Mouse (Mus musculus) heart, postnatal 4 days (tissue): ENCODE measurements at regions not wholly inside any gene's neighbourhood (a gene's known extent, or its start where the extent isn't known, plus 50 kb on each side); places are given as distances from the start of the nearest gene placed in this dataset.

Experiments
- DNase-seq: peaks from one replicate; pipeline ENCODE4 v3.0.0; 2021

DNA sequence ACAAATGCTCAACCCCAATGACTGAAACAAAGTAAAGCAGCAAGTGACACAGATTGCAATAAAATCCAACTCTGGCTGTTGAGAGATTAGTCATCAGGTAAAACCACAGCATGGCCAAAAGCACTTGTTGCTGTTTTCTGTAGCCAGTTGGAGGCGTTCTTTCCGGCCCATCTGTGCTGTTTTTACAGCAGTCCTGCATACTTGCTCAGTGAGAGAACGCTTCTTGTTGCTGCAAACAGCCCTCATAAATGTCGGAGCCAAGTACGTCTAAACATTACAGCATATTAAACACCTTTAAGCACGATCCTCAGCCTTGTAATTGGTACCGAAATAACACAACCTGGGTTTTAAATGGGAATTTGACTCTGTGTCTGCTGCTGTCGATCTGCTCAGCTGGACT lies 65.6 kb upstream of the Hs3st3a1 start:
- no peak for DNase-seq

DNA sequence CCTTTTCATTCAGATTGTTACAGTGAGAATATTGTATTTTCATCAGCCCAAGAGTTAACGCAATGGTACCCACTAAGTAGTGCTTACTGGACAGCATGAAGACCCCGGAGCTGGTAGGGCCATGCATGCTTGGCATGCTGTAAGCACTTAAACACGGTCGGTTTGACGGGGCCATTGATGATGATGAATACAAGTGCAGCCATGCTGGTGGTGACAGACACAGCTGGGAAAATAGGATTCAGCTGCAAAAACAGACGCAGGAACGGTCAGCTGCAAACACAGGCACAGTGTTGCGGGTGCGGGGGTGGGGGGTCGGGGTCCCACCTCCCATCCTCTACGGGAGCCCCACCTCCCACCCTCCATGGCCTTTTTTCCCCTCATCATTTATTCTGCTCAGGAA lies 99.7 kb upstream of the Hs3st3a1 start:
- DNase-seq, result no peak

DNA sequence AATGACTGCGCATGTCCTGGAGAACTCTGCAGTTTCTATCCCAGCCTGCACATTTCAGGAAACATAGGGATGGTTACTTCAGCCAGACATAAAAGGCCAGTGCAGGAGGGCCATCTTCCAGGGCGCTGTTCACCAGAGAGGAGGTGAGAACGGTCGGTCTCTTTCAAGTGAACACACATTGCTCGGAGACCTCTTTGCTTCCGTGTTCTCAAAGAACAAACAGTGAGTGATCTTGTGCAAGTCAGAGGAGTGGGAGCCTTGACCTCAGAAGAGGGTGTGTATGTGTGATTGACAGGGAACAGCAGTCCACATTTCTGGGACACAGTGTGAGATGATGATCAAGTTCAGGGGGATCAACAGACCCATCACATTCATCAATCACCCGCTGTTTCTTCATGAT lies 102.7 kb upstream of the Hs3st3a1 start:
- no peak for DNase-seq

DNA sequence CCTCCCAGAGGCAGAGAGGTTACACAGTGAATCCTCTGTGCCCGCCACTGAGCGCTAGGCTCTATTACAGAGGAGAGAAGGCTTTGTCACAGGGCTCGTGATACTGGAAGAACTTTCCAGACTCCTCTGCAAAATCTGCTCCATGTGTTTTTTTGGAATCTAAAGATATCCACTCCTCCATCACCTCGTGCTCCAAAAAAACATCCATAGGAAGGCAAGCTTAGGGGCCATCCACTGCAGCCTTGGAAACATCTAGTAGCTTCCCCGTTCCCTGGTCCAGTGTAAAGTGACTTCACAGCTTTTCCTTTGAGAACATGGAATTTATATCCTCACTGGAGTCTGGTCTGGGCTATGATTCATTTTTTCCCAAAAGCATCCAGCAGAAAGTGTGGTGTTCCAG lies 103.3 kb upstream of the Hs3st3a1 start:
- DNase-seq, result no peak

DNA sequence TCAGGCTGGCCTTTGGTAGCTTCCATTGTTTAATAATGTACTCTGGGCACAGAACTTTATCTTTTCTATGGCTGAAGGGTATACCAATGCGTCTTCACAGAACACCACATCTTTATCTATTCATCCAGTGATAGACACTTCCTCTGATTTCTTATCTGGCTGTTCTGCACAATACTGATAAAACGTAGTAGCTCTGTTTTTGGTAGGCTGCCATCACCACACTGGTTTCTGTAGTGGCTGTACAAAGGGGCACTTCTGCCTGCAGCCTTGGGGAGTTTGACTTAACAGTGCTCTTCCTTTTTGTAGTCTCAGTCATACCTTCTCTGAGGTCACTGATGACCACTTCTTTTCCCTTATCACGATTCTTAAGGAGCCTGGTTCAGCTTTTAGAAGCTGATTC lies 106.0 kb upstream of the Hs3st3a1 start:
- no peak for DNase-seq

DNA sequence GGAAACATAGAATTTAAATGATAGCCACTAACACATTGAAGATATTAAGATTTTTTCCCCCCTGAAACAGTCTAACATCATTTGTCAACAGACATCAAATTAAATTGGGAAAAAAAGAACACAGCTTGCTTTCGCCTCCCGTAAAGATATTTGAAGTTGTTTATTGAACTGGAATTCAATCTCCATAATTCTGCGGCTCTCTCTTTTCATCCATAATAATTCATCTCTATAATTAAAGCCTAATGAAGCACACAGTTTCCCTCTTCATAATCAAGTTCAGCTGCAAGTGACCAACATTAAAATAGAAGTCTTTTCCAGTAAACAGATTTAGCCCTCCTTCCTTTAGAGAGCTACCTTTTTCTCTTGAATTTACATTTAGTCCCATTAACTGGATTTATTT lies 107.4 kb upstream of the Hs3st3a1 start:
- DNase-seq, result no peak

DNA sequence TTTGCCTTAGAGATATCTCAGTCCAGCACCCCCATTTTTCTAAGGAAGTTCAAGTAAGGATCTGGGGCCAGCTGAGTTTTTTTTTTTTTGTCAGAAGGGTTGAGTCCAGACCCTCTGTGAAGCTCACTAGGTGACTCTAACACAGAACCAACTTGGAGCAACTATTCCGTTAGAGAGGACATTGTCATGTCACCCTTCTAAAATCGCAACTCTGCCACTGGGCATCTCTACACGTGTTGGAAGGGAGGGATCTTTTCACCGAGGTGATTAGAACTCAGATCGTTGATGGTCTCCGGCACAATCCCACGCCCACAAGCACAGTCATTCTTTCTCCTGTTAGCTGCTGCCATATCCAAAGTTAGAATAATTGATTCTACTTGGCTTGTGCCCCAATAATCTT lies 108.5 kb upstream of the Hs3st3a1 start:
- DNase-seq, result no peak

DNA sequence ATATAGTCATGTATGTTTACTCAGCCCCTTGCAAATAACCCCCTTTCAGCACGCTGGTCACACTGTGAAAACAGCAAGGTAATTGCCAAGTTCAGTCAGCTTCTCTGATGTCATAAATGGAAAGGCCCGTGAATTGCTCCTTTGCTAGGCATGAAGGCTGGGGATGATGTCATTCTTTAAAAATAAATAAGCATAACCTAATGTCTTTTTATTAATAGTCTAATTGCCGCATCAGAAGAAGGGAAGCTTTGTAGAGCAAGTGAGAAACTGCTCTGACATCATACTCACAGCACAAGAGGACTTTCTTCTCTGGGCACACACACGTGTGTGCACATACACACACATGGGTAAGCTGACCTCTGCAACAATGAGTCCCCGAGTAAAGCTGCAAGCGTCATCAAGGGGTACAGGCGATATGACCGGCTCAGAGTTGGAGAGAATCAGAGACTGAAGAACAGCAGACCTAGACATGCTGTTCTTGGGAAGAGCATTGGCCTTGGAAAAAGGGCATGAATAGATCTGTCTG lies 113.2 kb upstream of the Hs3st3a1 start:
- no peak for DNase-seq

DNA sequence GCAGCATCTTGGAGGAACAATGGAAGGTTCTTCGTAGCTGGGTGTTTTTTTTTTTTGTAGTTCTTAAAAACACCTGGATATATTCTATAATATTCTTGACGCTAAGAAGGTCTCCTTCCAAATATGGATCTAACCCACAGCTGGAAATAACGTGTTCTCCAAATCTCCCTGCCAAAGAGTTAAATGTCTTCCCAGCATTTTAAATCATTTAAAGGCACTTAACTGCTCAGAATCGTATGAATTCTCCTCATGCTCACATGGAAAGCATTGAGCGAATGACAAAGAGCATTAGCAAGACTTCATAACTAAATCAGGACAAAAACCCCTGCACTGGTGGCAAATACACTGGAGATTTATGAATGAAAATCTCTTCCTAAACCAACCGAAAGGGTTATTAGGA lies 117.7 kb upstream of the Hs3st3a1 start:
- DNase-seq, result no peak

DNA sequence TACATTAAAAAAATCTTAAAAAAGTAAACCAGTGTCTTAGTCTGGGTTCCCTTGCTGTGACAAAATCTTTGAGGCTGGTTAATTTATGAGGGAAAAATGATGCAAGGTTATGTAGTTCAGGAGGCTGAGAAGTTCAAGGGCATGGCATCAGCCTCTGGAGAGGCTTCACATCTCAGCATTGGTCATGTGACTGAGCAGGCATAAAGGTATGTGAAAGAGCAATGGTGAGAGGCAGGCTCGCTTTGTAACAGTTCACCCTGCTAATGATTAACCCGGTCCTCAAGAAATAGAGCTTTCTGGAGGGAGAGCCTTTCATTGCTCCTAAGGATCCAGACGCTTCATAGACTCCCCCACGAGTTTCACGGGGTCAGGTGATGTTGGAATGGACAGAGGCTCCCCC lies 120.1 kb upstream of the Hs3st3a1 start:
- no peak for DNase-seq

DNA sequence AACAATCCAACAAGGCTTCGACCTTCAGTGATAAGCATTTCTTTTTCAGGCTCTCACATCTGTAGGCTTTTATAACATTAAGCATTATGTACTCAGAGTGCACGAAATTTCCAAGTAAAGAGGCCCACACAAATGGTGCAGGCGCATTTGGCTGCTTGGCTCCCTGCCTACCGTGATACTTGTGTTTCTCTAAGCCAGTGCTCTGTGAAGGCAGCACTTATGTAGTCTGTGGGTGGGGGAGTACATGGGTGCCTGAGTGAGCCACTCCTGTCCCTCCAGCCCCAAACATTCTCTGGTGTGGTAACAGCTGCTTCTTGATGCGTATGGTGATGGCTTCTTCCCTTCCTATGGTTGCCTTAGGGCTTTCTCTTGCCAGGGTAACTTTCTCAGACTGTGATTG lies 121.9 kb upstream of the Hs3st3a1 start:
- DNase-seq, result no peak

DNA sequence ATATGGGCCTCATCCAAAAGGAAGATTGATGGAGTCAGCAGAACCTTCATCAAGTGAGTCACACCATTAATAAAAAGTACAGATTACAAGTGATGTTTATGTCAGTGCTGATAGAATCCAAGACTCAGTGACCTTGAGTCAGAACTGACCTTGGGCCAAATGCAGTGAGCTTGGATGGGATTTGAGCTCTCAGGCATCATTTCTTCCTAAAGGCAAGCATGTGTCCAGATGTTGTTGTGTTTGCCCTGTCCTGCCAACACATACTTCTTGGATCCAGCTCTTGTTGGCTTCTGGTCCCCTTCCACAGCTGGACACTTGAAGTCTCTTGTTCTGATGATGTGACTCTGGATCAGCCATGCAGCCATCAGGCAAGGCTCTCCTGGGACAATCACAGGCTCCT lies 125.3 kb upstream of the Hs3st3a1 start:
- DNase-seq, result no peak

DNA sequence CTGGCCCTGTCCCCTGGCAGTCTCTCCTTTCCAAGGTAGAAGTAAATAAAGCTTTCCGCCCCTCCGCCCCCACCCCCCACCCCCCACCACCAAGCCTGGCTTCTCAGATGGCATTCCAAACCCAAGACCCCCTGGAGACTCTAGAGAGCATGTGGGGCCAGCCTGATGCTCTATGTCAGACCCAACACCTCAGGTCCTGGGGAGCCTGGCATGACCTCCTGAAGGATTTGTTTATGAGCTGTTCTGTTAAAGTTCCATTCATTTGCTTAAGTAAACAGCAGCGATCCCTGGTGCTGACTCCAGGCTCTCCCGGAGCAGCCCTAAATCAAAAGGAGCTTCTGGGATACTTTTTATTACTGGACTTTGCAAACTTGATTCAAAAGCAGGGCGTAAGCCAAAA lies 137.3 kb upstream of the Hs3st3a1 start:
- no peak for DNase-seq

DNA sequence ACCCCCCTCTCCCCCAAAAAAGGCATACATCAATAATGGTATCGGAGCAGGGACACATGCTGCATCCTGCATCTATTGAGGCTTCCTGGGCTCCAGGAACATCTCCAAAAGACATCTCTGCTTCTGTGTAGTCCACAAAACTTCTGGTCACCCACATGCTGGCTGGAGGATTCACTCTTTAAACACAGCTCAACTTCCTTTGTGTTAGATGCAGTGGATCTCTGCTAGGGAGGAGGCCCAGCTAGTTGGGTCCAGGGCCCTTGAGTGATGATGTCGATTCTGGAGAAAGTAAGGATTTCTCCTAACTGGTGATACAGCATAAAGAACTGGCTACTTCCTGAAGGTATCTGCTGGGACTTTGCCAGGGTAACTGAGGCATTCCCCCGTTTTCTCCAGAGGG lies 146.9 kb upstream of the Hs3st3a1 start:
- no peak for DNase-seq

DNA sequence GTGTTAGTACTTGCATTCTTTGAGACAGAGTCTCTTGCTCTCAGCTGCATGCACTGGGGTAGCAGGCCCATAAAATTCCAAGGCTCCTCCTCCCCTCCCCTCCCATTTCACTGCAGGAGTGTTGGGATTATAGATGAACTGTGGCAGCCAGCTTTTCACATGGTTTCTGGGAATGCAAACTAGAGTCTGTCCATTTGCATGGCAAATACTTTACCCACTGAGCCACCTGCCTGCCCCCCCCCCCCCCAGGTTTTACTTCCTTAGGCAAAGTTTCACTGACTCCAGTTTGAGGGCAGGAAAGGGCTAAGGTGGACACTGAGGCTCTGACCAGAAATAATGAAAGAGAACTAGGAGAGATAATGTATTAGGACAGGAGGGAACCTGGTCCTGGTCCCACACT lies 147.6 kb upstream of the Hs3st3a1 start:
- DNase-seq, result no peak

DNA sequence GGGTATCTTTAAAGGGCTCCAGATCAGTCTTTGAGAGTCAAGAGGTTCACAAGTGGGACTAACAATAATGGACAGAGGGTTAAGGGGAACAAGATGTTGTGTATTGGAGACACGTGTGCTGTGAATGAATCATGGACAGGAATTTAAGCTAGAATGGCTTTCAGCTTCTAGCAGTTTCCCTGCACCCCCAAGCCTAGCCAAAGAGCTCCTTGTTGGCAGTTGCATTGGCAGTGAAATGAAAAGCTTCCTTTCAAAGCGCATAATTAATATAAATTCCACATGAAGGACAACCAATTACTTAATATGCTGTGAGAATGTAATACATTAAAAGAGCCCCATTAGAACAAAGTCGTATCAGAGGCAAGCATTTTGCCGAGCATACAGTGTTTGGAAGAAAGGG lies 153.4 kb upstream of the Hs3st3a1 start:
- DNase-seq, result no peak

DNA sequence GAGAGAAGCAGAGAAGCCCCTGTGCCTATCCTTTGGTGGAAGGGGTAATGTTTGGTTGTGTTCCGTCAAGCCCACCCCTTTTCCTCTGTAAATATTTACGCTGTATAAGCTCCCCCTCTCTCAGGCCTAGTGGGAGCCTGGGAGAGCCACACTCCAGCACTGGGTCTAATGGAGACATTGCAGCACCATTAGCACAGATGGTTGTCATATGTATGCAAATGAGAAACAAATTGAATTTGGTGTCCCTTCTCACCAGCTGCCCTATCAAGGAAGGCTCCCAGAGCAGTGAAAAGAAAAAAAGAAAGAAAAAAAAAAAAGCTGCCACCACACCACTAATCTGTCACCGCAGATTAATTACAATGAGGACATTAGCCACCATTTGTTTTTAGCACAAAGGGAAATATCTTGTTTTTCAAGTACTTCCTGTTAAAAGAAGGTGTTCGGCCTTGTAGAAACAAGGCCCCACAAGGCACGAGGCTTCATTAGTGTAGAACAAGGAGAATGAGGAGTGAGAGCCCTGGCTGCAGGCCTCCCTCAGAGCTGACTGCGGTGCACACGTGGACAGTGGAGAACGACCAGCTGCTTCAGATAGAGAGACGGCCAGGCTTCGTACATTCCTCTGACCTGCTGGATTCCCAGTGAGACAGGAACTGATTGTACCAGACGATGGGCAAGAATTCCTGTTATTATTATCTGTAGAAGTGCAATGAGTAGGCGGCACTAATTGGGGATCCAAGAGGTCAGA lies 156.7 kb upstream of the Hs3st3a1 start:
- DNase-seq, result no peak

DNA sequence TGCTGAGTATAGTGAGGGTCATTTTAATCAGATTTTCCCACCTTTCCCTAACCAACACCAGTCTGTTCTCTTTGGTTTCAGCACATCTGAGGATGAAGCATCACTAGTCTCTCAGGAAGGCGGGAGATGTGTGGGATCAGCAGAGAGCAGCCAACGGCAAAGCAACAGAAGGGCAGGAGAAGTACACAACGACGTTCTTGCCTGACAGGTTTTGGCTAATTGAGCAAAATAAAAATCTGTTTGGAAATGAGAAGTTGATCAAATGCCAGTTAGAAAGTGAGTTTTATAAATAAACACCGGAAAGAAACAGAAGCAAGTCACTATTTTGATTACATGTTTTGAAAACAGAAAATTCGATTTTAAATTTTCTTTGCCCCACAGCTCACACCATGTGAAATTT lies 161.4 kb upstream of the Hs3st3a1 start:
- DNase-seq, result no peak

DNA sequence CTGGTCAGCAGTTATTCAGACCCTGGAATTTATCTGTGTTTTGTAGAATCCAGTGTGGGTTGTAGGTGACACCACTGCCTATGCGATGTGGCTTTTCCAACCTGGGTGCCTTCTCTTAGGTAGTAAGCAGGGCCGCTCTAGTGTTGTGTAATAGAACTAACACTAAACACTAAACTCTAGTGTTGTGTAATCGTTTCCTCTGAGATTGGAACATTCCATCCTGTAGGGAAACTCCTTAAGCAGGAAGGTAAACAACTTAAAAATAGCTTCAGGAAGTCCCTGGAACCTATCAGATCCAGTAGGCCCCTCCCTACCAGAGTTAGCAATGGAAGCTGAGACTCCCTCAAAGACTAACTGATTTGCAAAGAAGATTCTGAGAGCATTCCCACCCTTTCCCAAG lies 161.9 kb upstream of the Hs3st3a1 start:
- no peak for DNase-seq

DNA sequence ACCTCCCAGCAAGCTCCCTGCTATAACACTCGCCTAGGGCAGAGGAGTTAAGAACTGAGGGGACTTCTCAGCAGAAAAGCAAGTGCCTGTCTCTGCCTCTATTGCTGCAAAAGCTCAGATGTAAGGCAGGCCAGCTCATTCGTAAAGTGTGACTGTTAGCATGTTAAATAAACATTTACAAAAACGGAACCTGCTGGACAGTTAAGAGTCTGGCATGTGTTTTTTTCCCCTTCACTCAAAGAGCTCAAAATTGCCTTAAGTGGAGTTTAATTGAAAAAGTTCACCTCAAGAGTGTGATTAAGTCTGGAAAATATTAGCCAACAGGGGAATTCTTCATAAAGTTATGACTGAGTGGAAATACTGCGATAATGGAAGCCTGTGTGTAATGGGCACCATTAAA lies 167.0 kb upstream of the Hs3st3a1 start:
- DNase-seq, result no peak

DNA sequence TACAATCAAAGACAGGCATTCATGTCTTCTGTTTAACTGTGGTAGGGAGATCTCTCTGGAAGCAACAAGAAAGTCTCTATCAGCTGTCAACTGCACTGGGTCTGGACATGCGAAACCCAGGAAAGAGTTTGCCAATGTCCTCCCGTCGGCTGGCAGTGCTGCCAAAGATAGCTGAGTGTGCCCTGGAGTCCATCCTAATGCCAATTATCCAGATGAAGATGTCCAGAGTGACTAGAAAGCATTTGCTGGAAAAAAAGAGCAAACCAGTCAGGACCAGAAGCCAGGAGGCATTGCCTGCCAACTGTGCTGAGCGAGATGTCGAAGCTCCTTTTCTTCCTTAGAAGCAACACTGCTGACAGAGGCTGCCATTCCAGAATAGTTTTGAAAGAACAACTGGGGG lies 167.6 kb upstream of the Hs3st3a1 start:
- DNase-seq, result no peak

DNA sequence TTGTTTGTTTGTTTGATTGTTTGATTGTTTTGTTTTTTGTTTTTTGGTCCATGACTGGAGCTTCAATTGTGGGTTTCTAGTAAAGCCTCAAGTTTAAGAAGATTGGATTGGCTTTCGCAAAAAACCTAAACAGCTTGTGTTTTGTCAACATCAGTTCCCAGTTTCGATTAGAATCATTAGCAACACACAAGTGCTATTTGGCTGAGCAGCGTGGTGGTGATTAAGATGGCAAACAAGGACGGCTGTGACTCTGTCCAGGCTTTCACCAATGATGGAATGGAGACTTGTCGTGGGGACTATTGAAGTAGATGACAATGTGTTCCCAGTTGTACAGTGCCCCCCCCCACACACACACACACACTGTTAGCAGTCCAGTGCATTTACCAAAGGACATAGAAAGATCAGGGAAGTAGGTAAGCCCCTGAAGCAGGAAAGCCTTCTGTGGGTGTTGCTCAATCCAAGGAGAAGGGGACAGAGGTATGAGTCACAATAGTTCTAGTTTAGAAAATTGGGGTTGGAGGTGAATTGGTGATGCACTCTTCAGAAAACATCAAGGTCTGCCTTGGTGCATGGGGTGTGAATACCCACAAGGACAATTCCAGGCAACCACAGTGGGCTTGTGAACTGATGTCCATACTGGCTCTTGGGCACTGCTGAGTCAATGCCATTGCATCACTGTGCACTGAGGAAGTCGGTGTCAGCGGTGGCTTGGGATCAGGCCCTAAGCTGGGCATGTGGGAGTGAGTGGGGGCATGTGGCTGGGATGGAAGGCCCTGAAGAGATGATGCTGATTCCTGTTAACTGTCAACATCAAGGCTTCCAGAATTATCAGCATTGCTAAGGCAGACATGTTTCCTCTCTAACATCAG lies 174.5 kb upstream of the Cox10 start:
- no peak for DNase-seq

DNA sequence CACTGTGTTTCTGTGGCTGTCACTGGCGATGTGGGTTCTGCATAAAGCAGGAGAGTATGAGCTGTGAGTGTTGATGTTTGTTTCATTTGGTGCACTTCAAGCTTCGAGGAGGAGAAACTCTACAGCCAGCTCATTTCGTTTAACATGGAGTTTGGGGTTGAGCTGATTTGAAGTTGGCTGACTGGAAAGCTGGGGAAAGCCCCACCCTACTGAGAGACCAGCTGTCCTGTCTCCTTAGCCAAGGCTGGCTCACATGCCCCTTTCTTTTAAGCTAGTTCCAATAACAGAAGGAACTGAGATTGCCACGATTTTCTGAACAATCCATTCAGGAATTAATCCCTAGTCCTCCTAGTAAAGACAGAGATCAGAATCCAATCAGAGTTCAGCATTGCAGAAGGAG lies 157.6 kb upstream of the Cox10 start:
- no peak for DNase-seq

DNA sequence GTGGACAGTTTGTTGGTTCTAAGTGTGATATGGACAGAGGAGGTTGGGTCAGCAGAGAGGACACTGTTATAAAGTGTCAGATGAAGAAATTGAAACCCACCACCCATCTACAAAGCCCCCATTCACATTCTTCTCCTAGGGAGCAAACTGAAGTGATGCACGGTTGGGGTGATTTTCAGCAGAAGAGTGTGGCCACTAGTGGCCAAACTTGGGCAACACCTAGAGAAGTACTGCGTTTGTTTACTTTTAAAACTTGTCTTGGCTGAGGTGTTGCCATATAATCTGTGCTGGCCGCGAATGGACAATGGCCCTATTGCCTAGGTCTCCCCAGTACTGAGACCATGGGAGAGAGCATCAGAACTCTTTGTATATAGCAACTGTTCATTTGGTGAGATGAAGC lies 150.8 kb upstream of the Cox10 start:
- DNase-seq, result no peak
